Mouse (Mus musculus) erythroblast, embryonic 14.5 days (primary cell): Measurements from ENCODE around the gene Sh3d19. TPM values are rescaled to one million over a fixed set of nuclear protein-coding genes. Genes with fewer than 3 reads are reported as not detected.
"Not testable (repeated sequence)": the region's sequence is repeated elsewhere in the genome, so short reads cannot be mapped to it uniquely, and the experiment has no call there.

Experiments used
- H3K27me3 ChIP-seq: 2 replicates; pipeline ENCODE4 v1.6.1; 2012; ENCODE audit warnings: inconsistent platforms; ENCODE audit not compliant: control insufficient read depth
- H3K36me3 ChIP-seq: 2 replicates; pipeline ENCODE4 v1.6.1; 2012; ENCODE audit warnings: mild to moderate bottlenecking, inconsistent platforms; ENCODE audit not compliant: control insufficient read depth
- H3K4me1 ChIP-seq: 2 replicates; pipeline ENCODE4 v1.6.1; 2012; ENCODE audit warnings: inconsistent platforms; ENCODE audit not compliant: control insufficient read depth
- H3K4me3 ChIP-seq: replicated peaks from 2 replicates; pipeline ENCODE3; 2012; ENCODE audit warnings: moderate library complexity, mild to moderate bottlenecking, inconsistent platforms
- H3K9me3 ChIP-seq: 2 replicates; pipeline ENCODE4 v1.6.1; 2012; ENCODE audit warnings: low read length, inconsistent platforms, mixed read lengths; ENCODE audit not compliant: control insufficient read depth
- GATA1 ChIP-seq: IDR thresholded peaks from 2 replicates; pipeline ENCODE4 v1.6.1; 2012; ENCODE audit warnings: low read length, inconsistent platforms, mixed read lengths
- TAL1 ChIP-seq: IDR thresholded peaks from 3 replicates; pipeline ENCODE4 v1.6.1; 2012; ENCODE audit warnings: low read length, inconsistent platforms, mixed read lengths
- polyA plus RNA-seq: library from polyadenylated mRNA; stranded (reverse); fragments of >175 nt; gene quantifications from 2 replicates; pipeline ENCODE4 v1.2.3, GENCODE M21; 2012

The Sh3d19 gene
- polyA plus RNA-seq, 1 experiment = 0.37 TPM

DNA sequence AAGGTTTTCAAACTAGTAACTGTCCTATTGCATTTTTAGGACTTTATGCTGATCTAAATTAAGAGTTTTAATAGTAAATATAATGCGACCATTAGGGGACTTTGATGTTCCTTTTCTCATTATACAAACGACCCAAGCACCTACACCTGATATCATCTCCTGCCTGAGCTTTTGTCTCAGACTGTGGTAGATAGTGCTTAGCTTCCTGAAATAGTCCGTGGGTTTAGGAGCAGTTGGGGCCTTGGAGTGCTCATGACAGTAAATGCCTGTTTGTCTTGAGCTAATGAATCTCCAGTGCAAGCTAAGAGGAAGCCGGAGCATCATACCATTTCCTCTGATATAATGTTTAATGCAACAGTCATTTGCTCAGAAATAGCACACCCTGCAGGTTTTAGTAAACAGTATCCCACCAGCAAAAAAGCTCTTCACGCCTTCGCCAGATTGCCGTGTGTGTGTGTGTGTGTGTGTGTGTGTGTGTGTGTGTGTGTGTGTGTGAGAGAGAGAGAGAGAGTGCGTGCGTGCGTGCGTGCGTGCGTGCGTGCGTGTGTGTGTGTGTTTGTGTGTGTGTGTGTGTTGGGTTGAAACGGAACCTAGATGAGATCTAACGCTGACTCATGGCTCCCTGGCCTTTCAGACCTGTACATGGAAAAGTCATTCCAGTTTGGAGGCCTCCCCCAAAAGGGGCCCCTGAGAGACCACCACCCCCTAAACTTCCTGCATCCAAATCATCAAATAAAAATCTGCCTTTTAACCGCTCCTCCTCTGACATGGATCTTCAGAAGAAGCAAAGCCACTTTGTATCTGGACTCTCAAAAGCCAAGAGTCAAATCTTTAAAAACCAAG lies 132.8 kb downstream of the Sh3d19 start:
- Histone ChIP-seq H3K27me3 (no peaks in the 10 kb centered on the region), H3K9me3 (0 out of 2 replicates have a peak, but pooled peaks cover 2% of the 10 kb centered on the region), H3K36me3 (peaks cover 26% of the 10 kb centered on the region), H3K4me3 (peak overlapping the region; percentile 56), H3K4me1 (peaks cover 64% of the 10 kb centered on the region)
- TF ChIP-seq GATA1 = no peak
- no peak for TF ChIP-seq TAL1

DNA sequence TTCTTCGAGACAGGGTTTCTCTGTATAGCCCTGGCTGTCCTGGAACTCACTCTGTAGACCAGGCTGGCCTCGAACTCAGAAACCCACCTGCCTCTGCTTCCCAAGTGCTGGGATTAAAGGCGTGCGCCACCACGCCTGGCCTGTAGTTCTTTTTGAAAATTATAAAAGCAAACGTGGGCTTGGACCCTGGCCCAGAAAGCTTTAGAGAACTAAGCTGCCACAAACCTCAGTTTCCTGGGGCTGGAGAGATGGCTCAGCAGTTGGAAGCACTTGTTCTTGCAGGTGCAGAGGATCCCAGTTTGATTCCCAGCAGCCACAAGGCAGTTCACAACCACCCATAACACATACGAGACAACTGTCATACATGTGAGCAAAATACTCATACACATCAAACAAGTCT lies 133.5 kb downstream of the Sh3d19 start:
- Histone ChIP-seq H3K4me3 (peak overlapping the region; percentile 56), H3K36me3 (peaks cover 26% of the 10 kb centered on the region), H3K4me1 (peaks cover 69% of the 10 kb centered on the region)
- H3K27me3 ChIP-seq, H3K9me3 ChIP-seq: not testable (repeated sequence)

DNA sequence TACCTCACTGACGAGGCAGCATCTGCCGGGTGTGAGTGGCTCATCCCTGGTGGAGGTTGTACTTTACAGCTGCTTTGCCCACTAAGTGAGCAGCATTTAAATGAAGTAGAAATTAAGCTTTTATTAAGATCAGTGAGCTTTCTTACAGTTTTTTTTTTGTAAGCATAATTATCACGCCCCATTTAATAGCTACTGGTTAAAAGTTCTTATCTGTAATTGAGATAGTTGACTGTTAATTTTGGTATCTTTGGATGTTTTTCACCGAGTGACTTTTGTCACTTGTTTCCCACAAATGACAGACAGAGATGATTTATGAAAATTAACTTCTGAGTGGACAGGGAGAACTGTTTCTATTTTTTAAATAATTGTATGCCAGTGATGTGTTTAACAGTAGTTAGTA lies 134.0 kb downstream of the Sh3d19 start:
- H3K4me1 ChIP-seq = peaks cover 69% of the 10 kb centered on the region
- TF ChIP-seq TAL1 (no peak), GATA1 (no peak)
- H3K27me3 ChIP-seq = no peaks in the 10 kb centered on the region
- H3K4me3 ChIP-seq = peak overlapping the region; percentile 56
- H3K36me3 ChIP-seq = peaks cover 25% of the 10 kb centered on the region
- 0 out of 2 replicates have a peak, but pooled peaks cover 2% of the 10 kb centered on the region for H3K9me3 ChIP-seq

DNA sequence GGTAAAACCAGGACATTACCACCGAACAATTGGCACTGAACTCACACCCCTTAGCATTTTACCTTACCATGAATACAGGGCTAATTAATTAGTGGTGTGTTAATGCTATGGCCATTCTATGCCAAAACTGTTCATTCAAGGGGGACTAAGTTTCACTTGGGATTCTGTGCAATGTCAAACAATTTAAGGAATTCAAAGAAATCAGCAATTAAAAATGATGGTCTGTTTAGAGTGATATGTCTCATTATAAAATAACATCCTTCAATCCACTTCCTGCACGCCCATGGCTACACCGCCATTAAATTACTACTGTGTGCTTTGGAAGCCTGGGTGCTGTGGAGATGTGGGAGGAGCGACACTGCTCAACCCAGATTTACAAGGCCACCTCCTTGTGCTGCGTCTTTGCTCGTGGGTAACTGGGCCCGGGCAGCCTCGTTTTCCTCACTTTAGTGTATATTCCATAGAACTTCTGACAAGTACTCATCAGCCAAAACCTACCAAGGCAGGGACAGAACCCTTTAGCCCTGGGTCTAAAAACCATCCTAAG lies 135.2 kb downstream of the Sh3d19 start:
- TF ChIP-seq TAL1 = no peak
- TF ChIP-seq GATA1 = no peak
- Histone ChIP-seq H3K36me3 (peaks cover 28% of the 10 kb centered on the region), H3K4me1 (peaks cover 78% of the 10 kb centered on the region), H3K27me3 (no peaks in the 10 kb centered on the region), H3K9me3 (0 out of 2 replicates have a peak, but pooled peaks cover 2% of the 10 kb centered on the region), H3K4me3 (no peak overlapping the region)

DNA sequence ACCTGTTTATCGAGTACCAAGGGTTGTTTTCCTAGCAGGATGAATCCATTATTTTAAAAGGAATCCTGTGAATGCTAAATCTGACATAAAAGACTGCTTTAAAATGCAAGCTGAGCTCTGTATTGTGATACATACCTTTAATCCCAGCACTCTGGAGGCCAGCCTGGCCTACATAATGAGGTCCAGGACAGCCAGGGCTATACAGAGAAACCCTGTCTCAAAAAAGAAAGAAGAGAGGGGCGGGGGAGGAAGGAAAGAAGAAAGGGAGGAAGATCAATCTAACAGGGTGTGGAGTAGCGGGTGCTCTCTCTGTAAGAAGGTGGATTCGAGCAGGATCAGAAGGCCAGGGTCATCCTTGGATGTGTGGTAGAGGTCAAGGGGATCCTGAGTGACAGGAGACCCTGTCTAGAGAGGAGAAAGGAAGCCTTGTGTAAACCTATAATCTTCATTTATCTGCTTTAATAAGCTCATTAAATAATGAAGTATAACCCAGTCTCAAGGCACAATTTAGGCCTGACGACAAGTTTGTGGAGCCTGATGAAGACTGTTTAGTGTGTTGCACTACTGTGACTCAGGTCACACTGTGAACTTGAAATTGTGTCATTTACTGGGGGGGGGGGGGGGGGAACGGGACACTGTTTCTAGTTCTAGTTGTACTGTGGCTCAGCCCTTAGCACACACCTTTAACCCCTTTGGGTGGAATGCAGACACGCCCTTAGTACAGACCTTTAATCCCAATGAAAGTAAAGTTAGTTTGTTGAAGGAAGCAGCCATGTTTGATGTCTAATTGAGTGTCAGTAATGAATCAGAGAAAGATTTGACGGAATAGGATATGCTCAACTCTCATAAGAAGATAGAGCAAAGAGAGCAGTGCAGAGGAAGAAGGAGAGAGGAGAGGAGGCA lies 137.0 kb downstream of the Sh3d19 start:
- no peaks in the 10 kb centered on the region for H3K27me3 ChIP-seq
- TF ChIP-seq GATA1 (no peak), TAL1 (no peak)
- peaks cover 32% of the 10 kb centered on the region for H3K36me3 ChIP-seq
- H3K4me1 ChIP-seq = peaks cover 89% of the 10 kb centered on the region
- 0 out of 2 replicates have a peak, but pooled peaks cover 2% of the 10 kb centered on the region for H3K9me3 ChIP-seq
- peak overlapping the region; percentile 27 for H3K4me3 ChIP-seq

DNA sequence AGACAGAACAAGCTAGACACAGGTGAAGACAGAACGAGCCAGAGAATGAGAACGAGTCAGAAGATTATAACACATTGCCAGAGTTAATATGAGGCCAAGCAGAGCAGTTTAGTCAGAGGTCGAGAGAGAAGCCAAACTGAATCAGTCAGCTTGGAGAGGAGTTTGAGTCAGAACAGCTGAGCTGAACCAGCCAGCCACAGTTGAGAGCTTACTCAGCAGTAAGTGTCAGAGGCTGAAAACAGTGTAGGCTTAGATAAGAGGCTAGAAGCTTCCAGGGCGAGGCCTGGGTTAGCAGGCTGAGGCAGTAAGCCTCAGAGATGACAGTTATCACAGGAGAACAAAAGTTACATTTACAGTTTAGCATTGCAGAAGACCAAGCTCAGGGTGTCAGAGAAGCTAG lies 137.7 kb downstream of the Sh3d19 start:
- Histone ChIP-seq H3K4me1 (peaks cover 86% of the 10 kb centered on the region), H3K27me3 (no peaks in the 10 kb centered on the region), H3K9me3 (0 out of 2 replicates have a peak, but pooled peaks cover 2% of the 10 kb centered on the region), H3K4me3 (peak overlapping the region; percentile 49), H3K36me3 (peaks cover 36% of the 10 kb centered on the region)
- TF ChIP-seq TAL1 (peak; percentile 45; the same call in 1 of the 3 replicates), GATA1 (peak; percentile 88)

DNA sequence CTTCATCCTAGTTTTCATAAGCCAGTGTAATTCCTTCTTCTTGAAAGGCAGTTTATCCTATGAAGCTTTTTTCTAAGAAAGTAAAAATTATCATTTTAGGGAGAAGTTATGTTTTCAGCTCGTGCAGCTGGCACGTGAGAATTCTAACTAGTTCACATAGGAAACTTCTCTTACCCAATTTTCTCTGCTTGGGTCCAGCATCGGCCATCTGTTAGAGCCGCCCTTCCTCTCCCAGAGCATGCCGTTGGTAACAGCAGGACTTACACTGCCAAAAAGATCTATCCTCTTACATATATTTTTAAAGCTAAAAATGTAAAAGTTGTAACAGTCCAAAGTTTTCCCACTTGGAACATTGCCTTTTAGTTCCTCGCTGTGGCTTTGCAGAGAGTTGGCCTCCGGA lies 138.2 kb downstream of the Sh3d19 start:
- peaks cover 80% of the 10 kb centered on the region for H3K4me1 ChIP-seq
- no peaks in the 10 kb centered on the region for H3K27me3 ChIP-seq
- 0 out of 2 replicates have a peak, but pooled peaks cover 2% of the 10 kb centered on the region for H3K9me3 ChIP-seq
- no peak for TF ChIP-seq GATA1
- TF ChIP-seq TAL1 = no peak
- peaks cover 36% of the 10 kb centered on the region for H3K36me3 ChIP-seq
- peak overlapping the region; percentile 49 for H3K4me3 ChIP-seq

DNA sequence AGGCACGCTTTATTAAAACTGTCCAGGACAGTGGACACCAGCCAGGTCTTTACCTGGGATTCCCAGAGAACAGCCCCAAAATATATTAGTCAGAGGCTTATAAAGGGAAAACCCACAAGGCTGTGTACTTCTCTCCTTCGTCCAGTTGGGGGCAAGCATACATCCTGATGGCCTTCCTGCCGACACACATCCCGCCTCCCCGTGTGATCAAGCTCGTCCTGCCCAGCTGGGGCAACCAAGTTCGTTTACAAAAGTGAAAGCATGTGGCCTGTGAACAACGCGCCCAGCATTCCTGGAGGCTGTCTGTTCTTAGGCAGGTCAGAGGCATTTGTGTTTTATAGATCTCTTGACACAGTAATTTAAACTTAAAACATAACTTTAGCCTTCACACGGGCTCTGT lies 139.2 kb downstream of the Sh3d19 start:
- TF ChIP-seq GATA1 (no peak), TAL1 (no peak)
- Histone ChIP-seq H3K4me1 (peaks cover 74% of the 10 kb centered on the region), H3K27me3 (no peaks in the 10 kb centered on the region), H3K4me3 (peak overlapping the region; percentile 48), H3K9me3 (0 out of 2 replicates have a peak, but pooled peaks cover 2% of the 10 kb centered on the region), H3K36me3 (peaks cover 41% of the 10 kb centered on the region)
